In the genomic region with DNA sequence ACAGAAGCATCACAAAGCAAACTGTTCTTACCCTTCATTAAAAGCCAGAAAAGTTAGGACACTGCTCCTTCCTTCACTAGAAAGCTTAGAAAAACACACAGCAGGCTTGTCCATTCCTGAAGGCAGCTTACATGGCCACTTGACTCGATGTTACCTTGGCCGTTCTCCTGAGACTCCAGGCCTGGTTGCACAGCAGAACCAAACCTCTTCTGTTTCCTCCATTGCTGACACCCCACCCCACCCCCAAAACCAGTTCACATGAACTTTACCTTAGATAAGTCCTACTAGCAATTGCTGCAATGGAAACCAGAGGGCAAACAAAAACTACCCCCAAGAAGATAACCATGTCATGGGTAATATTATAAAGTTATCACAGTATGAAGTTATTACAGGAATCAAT, we compare ENCODE assay signal across 19 mouse cellular contexts. TPM values are rescaled to one million over a fixed set of nuclear protein-coding genes. Genes with fewer than 3 reads are reported as not detected.
DNase-seq lines count a peak whose midpoint lies in the region; ATAC-seq and TF ChIP-seq lines count a peak whose summit lies in the region.
"Had no signal": no experiment of that assay in that cellular context is flagged by ENCODE, and none has a peak within 500 bp of the region (broad histone marks: within the 10 kb centered on the region; RNA-seq: fewer than 3 reads in every experiment).

No protein-coding gene starts in this region.

- peaks cover 12% of the 10 kb centered on the region; the same call in 1 of the 2 replicates for H3K36me3 ChIP-seq in heart, embryonic 15.5 days
- peaks cover 28% of the 10 kb centered on the region for H3K36me3 ChIP-seq in heart, embryonic 12.5 days
- no peaks in the 10 kb centered on the region for H3K36me3 ChIP-seq in liver, postnatal 0 days (replicated peaks; ENCODE audit: insufficient read depth, low read length)
- no peaks in the 10 kb centered on the region for H3K36me3 ChIP-seq in liver, embryonic 11.5 days (ENCODE audit: control insufficient read depth, insufficient read depth, low read length)
- H3K36me3 ChIP-seq in stomach, embryonic 15.5 days = no peaks in the 10 kb centered on the region
- H3K36me3 ChIP-seq: liver, embryonic 15.5 days; midbrain, embryonic 13.5 days had no signal

- H3K27ac ChIP-seq in heart, embryonic 15.5 days = peak overlapping the region; percentile 81
- no peak overlapping the region for H3K27ac ChIP-seq in heart, embryonic 12.5 days (ENCODE audit: poor library complexity, severe bottlenecking)
- H3K27ac ChIP-seq in liver, postnatal 0 days (ENCODE audit: low read depth) = peak overlapping the region; percentile 62
- no peak overlapping the region for H3K27ac ChIP-seq in liver, embryonic 11.5 days (ENCODE audit: low read depth, low read length)
- H3K27ac ChIP-seq in stomach, embryonic 15.5 days = 0 out of 2 replicates have a peak overlapping the region, but pooled peaks have one; percentile 21
- H3K27ac ChIP-seq: hindbrain, embryonic 15.5 days; liver, embryonic 15.5 days; midbrain, embryonic 13.5 days; neural tube, embryonic 12.5 days had no signal

- ATAC-seq in heart, embryonic 15.5 days (replicated peaks; ENCODE audit: insufficient number of reproducible peaks, insufficient read depth, low FRiP score, low read depth) = no peak
- ATAC-seq in heart, embryonic 12.5 days (ENCODE audit: insufficient number of reproducible peaks, low FRiP score) = no peak
- ATAC-seq in liver, postnatal 0 days = peak; percentile 75
- ATAC-seq in liver, embryonic 11.5 days (replicated peaks; ENCODE audit: low FRiP score) = no peak
- ATAC-seq in stomach, embryonic 15.5 days (ENCODE audit: insufficient read depth, low FRiP score, low read depth) = no peak

- peak; percentile 58 for DNase-seq in adrenal gland, adult 2 months
- DNase-seq in adrenal gland, adult 18-20 months (ENCODE audit: low spot score in 2 of 2) = no peak
- DNase-seq in liver, postnatal 0 days = no peak
- no peak for DNase-seq in liver, embryonic 11.5 days (ENCODE audit: low spot score)
- DNase-seq in cerebellum, postnatal 4 days (ENCODE audit: low spot score in 2 of 2) = no peak
- DNase-seq: right cerebral cortex, postnatal 25 days; thymus, adult 2 months; thymus, postnatal 4 days had no signal

- H3K9me3 ChIP-seq in heart, embryonic 15.5 days (replicated peaks) = no peaks in the 10 kb centered on the region
- no peaks in the 10 kb centered on the region for H3K9me3 ChIP-seq in heart, embryonic 12.5 days (replicated peaks)
- H3K9me3 ChIP-seq in liver, postnatal 0 days (ENCODE audit: low read length) = no peaks in the 10 kb centered on the region
- no peaks in the 10 kb centered on the region for H3K9me3 ChIP-seq in liver, embryonic 11.5 days (ENCODE audit: control insufficient read depth, low read length)
- no peaks in the 10 kb centered on the region for H3K9me3 ChIP-seq in stomach, embryonic 15.5 days
- H3K9me3 ChIP-seq: hindbrain, embryonic 15.5 days; liver, embryonic 15.5 days; midbrain, embryonic 13.5 days; neural tube, embryonic 12.5 days had no signal

- H3K9ac ChIP-seq in heart, embryonic 15.5 days = no peak overlapping the region
- H3K9ac ChIP-seq in heart, embryonic 12.5 days = no peak overlapping the region
- no peak overlapping the region for H3K9ac ChIP-seq in liver, postnatal 0 days (replicated peaks)
- no peak overlapping the region for H3K9ac ChIP-seq in liver, embryonic 11.5 days (ENCODE audit: low read depth, low read length)
- H3K9ac ChIP-seq in stomach, embryonic 15.5 days = no peak overlapping the region
- H3K9ac ChIP-seq: forebrain, postnatal 0 days; hindbrain, embryonic 15.5 days; liver, embryonic 15.5 days; midbrain, embryonic 13.5 days; neural tube, embryonic 12.5 days had no signal

- no peaks in the 10 kb centered on the region for H3K27me3 ChIP-seq in heart, embryonic 15.5 days
- H3K27me3 ChIP-seq in heart, embryonic 12.5 days (replicated peaks) = no peaks in the 10 kb centered on the region
- H3K27me3 ChIP-seq in liver, postnatal 0 days (ENCODE audit: insufficient read depth, low read length) = no peaks in the 10 kb centered on the region
- no peaks in the 10 kb centered on the region for H3K27me3 ChIP-seq in liver, embryonic 11.5 days (replicated peaks; ENCODE audit: control insufficient read depth, insufficient read depth, low read length)
- H3K27me3 ChIP-seq in stomach, embryonic 15.5 days (replicated peaks) = no peaks in the 10 kb centered on the region
- H3K27me3 ChIP-seq: hindbrain, embryonic 15.5 days; liver, embryonic 15.5 days; midbrain, embryonic 13.5 days; neural tube, embryonic 12.5 days had no signal

- no peak for TF ChIP-seq EP300 in liver, postnatal 0 days (IDR thresholded peaks at IDR 0.05; ENCODE audit: low read depth)

- 65% methylated on average over 2 of the region's 2 CpGs for WGBS in heart, embryonic 15.5 days
- 82% methylated on average over 2 of the region's 2 CpGs for WGBS in heart, embryonic 12.5 days
- WGBS in liver, postnatal 0 days (ENCODE audit: insufficient replicate concordance) = 70% methylated on average over 2 of the region's 2 CpGs
- WGBS in liver, embryonic 11.5 days = 82% methylated on average over 2 of the region's 2 CpGs
- WGBS in stomach, embryonic 15.5 days = 84% methylated on average over 2 of the region's 2 CpGs

- H3K4me2 ChIP-seq in heart, embryonic 15.5 days = no peak overlapping the region
- H3K4me2 ChIP-seq in heart, embryonic 12.5 days = no peak overlapping the region
- no peak overlapping the region for H3K4me2 ChIP-seq in liver, postnatal 0 days (ENCODE audit: low read depth, low read length)
- no peak overlapping the region for H3K4me2 ChIP-seq in liver, embryonic 11.5 days
- no peak overlapping the region for H3K4me2 ChIP-seq in stomach, embryonic 15.5 days
- H3K4me2 ChIP-seq: hindbrain, embryonic 15.5 days; liver, embryonic 15.5 days; midbrain, embryonic 13.5 days; neural tube, embryonic 12.5 days had no signal

- no peak overlapping the region for H3K4me3 ChIP-seq in heart, embryonic 15.5 days
- no peak overlapping the region for H3K4me3 ChIP-seq in heart, embryonic 12.5 days
- H3K4me3 ChIP-seq in liver, postnatal 0 days (ENCODE audit: low read depth, low read length) = no peak overlapping the region
- H3K4me3 ChIP-seq in liver, embryonic 11.5 days (ENCODE audit: low read depth, low read length) = no peak overlapping the region
- no peak overlapping the region for H3K4me3 ChIP-seq in stomach, embryonic 15.5 days (replicated peaks)
- H3K4me3 ChIP-seq: heart, adult 2 months; hindbrain, embryonic 15.5 days; liver, embryonic 15.5 days; midbrain, embryonic 13.5 days; neural tube, embryonic 12.5 days had no signal

- H3K4me1 ChIP-seq in heart, embryonic 15.5 days (replicated peaks) = peaks cover 18% of the 10 kb centered on the region
- peaks cover 15% of the 10 kb centered on the region for H3K4me1 ChIP-seq in heart, embryonic 12.5 days (replicated peaks)
- peaks cover 13% of the 10 kb centered on the region for H3K4me1 ChIP-seq in liver, postnatal 0 days (ENCODE audit: insufficient read depth)
- H3K4me1 ChIP-seq in liver, embryonic 11.5 days (replicated peaks; ENCODE audit: control insufficient read depth, insufficient read depth, low read length) = no peaks in the 10 kb centered on the region
- 0 out of 2 replicates have a peak, but pooled peaks cover 4% of the 10 kb centered on the region for H3K4me1 ChIP-seq in stomach, embryonic 15.5 days
- H3K4me1 ChIP-seq: liver, embryonic 15.5 days; midbrain, embryonic 13.5 days; neural tube, embryonic 12.5 days had no signal

- TF ChIP-seq CTCF in liver, postnatal 0 days (IDR thresholded peaks at IDR 0.05; ENCODE audit: low read depth) = no peak

RNA-seq across cellular contexts. Expression of a gene that starts 25.1 kb away (rescaled TPM):
- total RNA-seq in adrenal gland, adult 2 months (2021) = 1 to 10 TPM; 4.6 to 4.9 TPM
- polyA plus RNA-seq in adrenal gland, adult 2 months (2012; rRNA removed) = 3.4 and 3.5 TPM in 2 replicates
- total RNA-seq in adrenal gland, adult 18-20 months (2021) = 1 to 10 TPM; 4.0 to 5.8 TPM
- polyA plus RNA-seq in heart, embryonic 15.5 days (2015; fragmentation: Nextera tagmentation; extraction: Ambion mirVana) = 5.1 and 8.5 TPM in 2 replicates
- 16.4 and 18.1 TPM in 2 replicates for polyA plus RNA-seq in heart, embryonic 12.5 days (2016; fragmentation: Nextera tagmentation; extraction: Ambion mirVana)
- 0.81 and 1.1 TPM in 2 replicates for polyA plus RNA-seq in liver, postnatal 0 days (2015; fragmentation: Nextera tagmentation; extraction: Ambion mirVana)
- polyA plus RNA-seq in liver, embryonic 11.5 days (2014; fragmentation: Nextera tagmentation; extraction: Ambion mirVana) = 2.5 and 3.0 TPM in 2 replicates
- 8.5 and 10.4 TPM in 2 replicates for polyA plus RNA-seq in stomach, embryonic 15.5 days (2015; fragmentation: Nextera tagmentation; extraction: Ambion mirVana)

RNA-seq across cellular contexts. Expression of a gene that starts 45.2 kb away (rescaled TPM):
- under 1 TPM; 0.12 to 0.14 TPM for total RNA-seq in adrenal gland, adult 2 months (2021)
- polyA plus RNA-seq in adrenal gland, adult 2 months (2012; rRNA removed) = 0.04 and 0.34 TPM in 2 replicates
- total RNA-seq in adrenal gland, adult 18-20 months (2021) = under 1 TPM; 0.16 to 0.23 TPM
- 9.7 and 11.2 TPM in 2 replicates for polyA plus RNA-seq in heart, embryonic 15.5 days (2015; fragmentation: Nextera tagmentation; extraction: Ambion mirVana)
- polyA plus RNA-seq in heart, embryonic 12.5 days (2016; fragmentation: Nextera tagmentation; extraction: Ambion mirVana) = 14.8 and 17.5 TPM in 2 replicates
- polyA plus RNA-seq in liver, postnatal 0 days (2015; fragmentation: Nextera tagmentation; extraction: Ambion mirVana) = 0.05 and 0.06 TPM in 2 replicates
- polyA plus RNA-seq in liver, embryonic 11.5 days (2014; fragmentation: Nextera tagmentation; extraction: Ambion mirVana) = 0.12 and 0.19 TPM in 2 replicates
- 9.6 and 10.5 TPM in 2 replicates for polyA plus RNA-seq in stomach, embryonic 15.5 days (2015; fragmentation: Nextera tagmentation; extraction: Ambion mirVana)
- total RNA-seq: hematopoietic stem cell, adult 5-6 weeks; megakaryocyte, adult 5-6 weeks had no signal

Comparison
In these comparisons a context has a peak if more than half of its experiments do, and no peak if none do; other contexts are left out.
1. H3K27ac ChIP-seq: peak in heart, embryonic 15.5 days (single experiment), liver, postnatal 0 days (single experiment) and stomach, embryonic 15.5 days (single experiment); none in heart, embryonic 12.5 days (single experiment) and liver, embryonic 11.5 days (single experiment).